8 mouse cellular contexts compared by ENCODE assay signal in genomic region chr4:133967138-133967865, GRCm38 (mm10). TPM values are rescaled to one million over a fixed set of nuclear protein-coding genes. Genes with fewer than 3 reads are reported as not detected.
DNase-seq lines count a peak whose midpoint lies in the region; ATAC-seq lines count a peak whose summit lies in the region.

No protein-coding gene starts in this region.

- peak; percentile 99 for DNase-seq in adrenal gland, adult (ENCODE audit: inconsistent age in 2 of 2, low spot score in 1 of 2)
- DNase-seq in embryo, embryonic 10 days (ENCODE audit: low spot score), result peak; percentile 95
- DNase-seq in gastrocnemius, postnatal 10 days, result peak; percentile 99
- DNase-seq in left cerebral cortex, adult 9 months (ENCODE audit: low spot score in 2 of 2), result peak; percentile 93 to 97
- peak; percentile 96 to 97 for DNase-seq in right cerebral cortex, adult 2 months (ENCODE audit: low spot score in 2 of 2)
- peak; percentile 95 for DNase-seq in urinary bladder, postnatal 10 days (ENCODE audit: low spot score)

- peaks cover 35% of the 10 kb centered on the region for H3K4me1 ChIP-seq in megakaryocyte, embryonic 14.5 days

- H3K9me3 ChIP-seq in megakaryocyte, embryonic 14.5 days, result no peaks in the 10 kb centered on the region

- H3K4me3 ChIP-seq in megakaryocyte, embryonic 14.5 days (replicated peaks), result peak overlapping the region; percentile 95

- H3K36me3 ChIP-seq in megakaryocyte, embryonic 14.5 days (replicated peaks; ENCODE audit: low read length), result peaks cover 64% of the 10 kb centered on the region

- H3K27me3 ChIP-seq in megakaryocyte, embryonic 14.5 days (replicated peaks), result no peaks in the 10 kb centered on the region

- ATAC-seq in inflammation-experienced regulatory T-cells, adult 6 months, result peak; percentile 81

RNA-seq across cellular contexts. Expression of gene Hmgn2, which starts 1.1 kb away (rescaled TPM):
- total RNA-seq in gastrocnemius, postnatal 10 days (2021), result 100 to 1,000 TPM; 225 to 257 TPM
- 100 to 1,000 TPM; 371 to 949 (median 420) TPM for polyA plus RNA-seq in inflammation-experienced regulatory T-cells, adult 6 months (2017; shearing (Covaris generic))
- 89.8 and 993 TPM in 2 replicates for polyA plus RNA-seq in megakaryocyte, embryonic 14.5 days (2012; ENCODE audit: insufficient read depth, low replicate concordance)

RNA-seq across cellular contexts. Expression of gene Dhdds, which starts 33.4 kb away (rescaled TPM):
- 10 to 100 TPM; 16.7 to 17.5 TPM for total RNA-seq in gastrocnemius, postnatal 10 days (2021)
- polyA plus RNA-seq in inflammation-experienced regulatory T-cells, adult 6 months (2017; shearing (Covaris generic)), result 10 to 100 TPM; 16.1 to 22.4 (median 18.6) TPM
- 4.5 and 32.2 TPM in 2 replicates for polyA plus RNA-seq in megakaryocyte, embryonic 14.5 days (2012; ENCODE audit: insufficient read depth, low replicate concordance)

RNA-seq across cellular contexts. Expression of gene Lin28a, which starts 51.3 kb away (rescaled TPM):
- 1 to 10 TPM; 1.7 to 2.8 TPM for total RNA-seq in gastrocnemius, postnatal 10 days (2021)
- polyA plus RNA-seq in inflammation-experienced regulatory T-cells, adult 6 months (2017; shearing (Covaris generic)), result under 1 TPM in 1 of 3 experiments, not detected in 2; 0.16 TPM
- not detected in 2 replicates for polyA plus RNA-seq in megakaryocyte, embryonic 14.5 days (2012; ENCODE audit: insufficient read depth, low replicate concordance)

Comparison
In these comparisons a context has a peak if more than half of its experiments do, and no peak if none do; other contexts are left out.
1. Peak in every context shown above with its lines: DNase-seq, ATAC-seq and H3K4me3 ChIP-seq.